Mouse (Mus musculus) erythroblast, embryonic 14.5 days (primary cell): ENCODE results near the gene Dab1. TPM values are rescaled to one million over a fixed set of nuclear protein-coding genes. Genes with fewer than 3 reads are reported as not detected.

ENCODE experiments used
- H3K27me3 ChIP-seq: 2 replicates; pipeline ENCODE4 v1.6.1; 2012; ENCODE audit warnings: inconsistent platforms; ENCODE audit not compliant: control insufficient read depth
- H3K36me3 ChIP-seq: 2 replicates; pipeline ENCODE4 v1.6.1; 2012; ENCODE audit warnings: mild to moderate bottlenecking, inconsistent platforms; ENCODE audit not compliant: control insufficient read depth
- H3K4me1 ChIP-seq: 2 replicates; pipeline ENCODE4 v1.6.1; 2012; ENCODE audit warnings: inconsistent platforms; ENCODE audit not compliant: control insufficient read depth
- H3K4me3 ChIP-seq: replicated peaks from 2 replicates; pipeline ENCODE3; 2012; ENCODE audit warnings: moderate library complexity, mild to moderate bottlenecking, inconsistent platforms
- H3K9me3 ChIP-seq: 2 replicates; pipeline ENCODE4 v1.6.1; 2012; ENCODE audit warnings: low read length, inconsistent platforms, mixed read lengths; ENCODE audit not compliant: control insufficient read depth
- GATA1 ChIP-seq: IDR thresholded peaks from 2 replicates; pipeline ENCODE4 v1.6.1; 2012; ENCODE audit warnings: low read length, inconsistent platforms, mixed read lengths
- TAL1 ChIP-seq: IDR thresholded peaks from 3 replicates; pipeline ENCODE4 v1.6.1; 2012; ENCODE audit warnings: low read length, inconsistent platforms, mixed read lengths
- polyA plus RNA-seq: library from polyadenylated mRNA; stranded (reverse); fragments of >175 nt; gene quantifications from 2 replicates; pipeline ENCODE4 v1.2.3, GENCODE M21; 2012

Dab1 gene
- polyA plus RNA-seq, 1 experiment, result not detected

DNA sequence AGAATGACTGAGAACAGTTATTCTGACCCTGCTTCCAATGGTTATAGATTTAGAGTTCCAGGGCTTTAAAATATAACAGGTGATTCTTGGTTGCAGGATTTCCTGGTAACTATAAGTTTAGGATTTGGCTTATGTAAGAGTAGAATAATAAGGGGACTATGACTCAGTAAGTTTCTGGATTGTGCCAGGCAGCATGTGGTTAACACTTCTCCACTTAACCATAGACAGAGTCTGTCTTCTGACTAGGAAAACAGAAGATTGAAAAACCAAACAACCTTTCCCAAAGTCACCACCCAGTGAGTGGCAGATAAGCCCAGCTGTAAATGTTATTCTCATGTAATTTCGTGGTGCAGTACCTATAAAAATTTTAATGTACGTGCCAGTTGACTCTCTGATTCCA lies 688.6 kb downstream of the Dab1 start:
- no peaks in the 10 kb centered on the region for H3K36me3 ChIP-seq
- H3K4me3 ChIP-seq, result no peak overlapping the region
- H3K4me1 ChIP-seq, result no peaks in the 10 kb centered on the region
- no peak for TF ChIP-seq TAL1
- TF ChIP-seq GATA1, result no peak
- H3K27me3 ChIP-seq, result no peaks in the 10 kb centered on the region
- H3K9me3 ChIP-seq, result peaks cover 3% of the 10 kb centered on the region

DNA sequence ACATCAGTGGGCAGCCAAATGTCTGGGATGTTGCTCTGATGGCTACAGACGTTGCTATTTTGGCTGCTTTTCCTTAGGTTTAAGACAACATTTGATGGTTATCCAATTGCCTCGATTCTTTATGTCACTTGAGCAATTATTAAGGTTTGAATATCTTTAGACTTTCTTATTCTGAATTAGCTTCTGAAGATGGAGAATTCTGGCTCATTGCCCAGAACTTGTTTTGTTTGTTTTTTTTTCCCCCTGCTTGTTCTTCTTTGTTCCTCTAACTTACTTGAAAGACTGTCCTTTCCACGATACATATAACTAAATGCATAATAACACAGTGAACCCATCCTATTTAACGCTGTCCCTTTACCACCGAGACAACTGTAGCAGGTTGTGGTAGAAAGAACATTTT lies 707.1 kb downstream of the Dab1 start:
- no peak overlapping the region for H3K4me3 ChIP-seq
- no peaks in the 10 kb centered on the region for H3K36me3 ChIP-seq
- H3K9me3 ChIP-seq, result peaks cover 2% of the 10 kb centered on the region; the same call in 1 of the 2 replicates
- no peak for TF ChIP-seq GATA1
- no peak for TF ChIP-seq TAL1
- no peaks in the 10 kb centered on the region for H3K4me1 ChIP-seq
- H3K27me3 ChIP-seq, result no peaks in the 10 kb centered on the region

DNA sequence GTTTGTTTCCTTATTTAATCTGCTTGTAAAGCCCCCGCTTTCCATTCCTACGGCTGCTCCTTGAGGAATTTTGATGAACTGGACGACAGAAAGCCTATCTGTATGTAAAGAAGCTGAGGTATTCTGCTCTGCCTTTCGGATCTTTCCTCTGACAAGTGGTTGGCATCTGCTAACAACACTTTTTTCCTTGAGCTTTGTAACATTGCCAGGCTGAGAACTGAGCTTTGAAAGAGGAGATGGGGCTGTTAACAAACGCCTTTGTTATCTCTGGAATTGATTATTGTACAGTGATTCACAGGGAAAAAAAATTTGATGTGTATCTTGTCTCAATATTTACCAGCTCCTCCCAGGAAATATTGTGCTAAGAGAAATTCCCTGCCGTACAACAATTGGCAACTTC lies 712.7 kb downstream of the Dab1 start:
- Histone ChIP-seq H3K4me1 (no peaks in the 10 kb centered on the region), H3K36me3 (no peaks in the 10 kb centered on the region), H3K9me3 (peaks cover 4% of the 10 kb centered on the region), H3K4me3 (no peak overlapping the region), H3K27me3 (no peaks in the 10 kb centered on the region)
- no peak for TF ChIP-seq TAL1
- TF ChIP-seq GATA1, result no peak

DNA sequence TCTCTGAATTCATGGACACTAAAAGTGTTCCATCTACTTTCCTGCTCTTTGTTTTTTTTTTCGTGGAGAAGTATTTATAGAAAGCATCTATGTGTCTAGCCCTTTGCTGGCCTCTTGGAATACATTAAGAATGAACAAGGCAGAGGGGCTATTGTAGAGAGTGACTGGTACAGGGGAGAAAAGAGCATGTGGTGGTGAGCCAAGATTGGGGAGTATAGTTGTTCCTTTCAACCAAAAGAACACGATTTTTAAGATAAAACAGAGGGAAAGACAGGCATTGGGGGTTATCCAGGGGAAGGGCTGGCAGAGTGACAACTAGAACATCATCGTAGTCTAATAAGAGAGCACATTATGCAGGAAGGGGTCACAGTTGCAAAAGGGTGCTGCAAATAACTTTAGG lies 713.2 kb downstream of the Dab1 start:
- H3K9me3 ChIP-seq, result peaks cover 9% of the 10 kb centered on the region
- H3K4me3 ChIP-seq, result no peak overlapping the region
- H3K4me1 ChIP-seq, result no peaks in the 10 kb centered on the region
- no peaks in the 10 kb centered on the region for H3K36me3 ChIP-seq
- no peaks in the 10 kb centered on the region for H3K27me3 ChIP-seq
- TF ChIP-seq TAL1, result no peak
- TF ChIP-seq GATA1, result no peak

DNA sequence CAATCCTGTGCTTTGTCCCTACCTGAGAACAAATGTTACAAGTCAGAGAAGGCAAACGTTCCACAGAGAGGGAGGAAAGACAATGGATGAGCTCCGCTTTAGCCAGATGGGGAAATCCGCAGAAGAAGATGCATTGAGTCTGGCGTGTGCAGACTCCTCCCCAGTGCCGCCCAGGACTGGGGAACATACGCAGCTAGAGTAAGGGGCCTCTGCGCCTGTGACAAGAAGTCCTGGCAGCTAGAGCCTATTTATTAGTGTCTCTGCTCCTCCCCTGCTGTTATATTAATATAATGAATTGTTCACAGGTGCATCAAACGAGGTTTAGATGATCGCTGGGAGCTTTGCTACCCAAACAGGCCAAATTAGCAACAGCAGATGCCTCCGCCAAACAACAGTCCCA lies 718.1 kb downstream of the Dab1 start:
- Histone ChIP-seq H3K4me3 (no peak overlapping the region), H3K4me1 (no peaks in the 10 kb centered on the region), H3K36me3 (no peaks in the 10 kb centered on the region), H3K27me3 (no peaks in the 10 kb centered on the region), H3K9me3 (peaks cover 11% of the 10 kb centered on the region)
- TF ChIP-seq GATA1 (no peak), TAL1 (no peak)

DNA sequence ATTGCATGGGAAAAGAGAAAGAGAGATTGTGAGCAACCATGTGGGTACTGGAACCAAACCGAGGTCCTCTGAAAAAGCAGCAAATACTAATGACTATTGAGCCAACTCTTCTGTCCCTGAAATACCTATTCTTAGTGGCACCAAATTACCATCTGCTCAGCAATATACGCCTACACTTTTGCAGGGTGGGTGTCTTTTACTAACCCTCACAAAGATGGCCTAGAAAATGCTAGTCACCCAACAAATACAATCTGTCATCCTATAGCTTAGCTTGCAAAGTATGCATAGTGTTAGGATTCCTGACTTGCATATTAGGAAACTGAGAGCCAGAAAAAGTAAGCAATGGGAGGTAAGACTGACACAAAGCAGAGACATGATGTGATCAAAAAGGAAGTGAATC lies 719.2 kb downstream of the Dab1 start:
- no peaks in the 10 kb centered on the region for H3K36me3 ChIP-seq
- H3K4me1 ChIP-seq, result no peaks in the 10 kb centered on the region
- H3K4me3 ChIP-seq, result no peak overlapping the region
- TF ChIP-seq GATA1 (no peak), TAL1 (no peak)
- no peaks in the 10 kb centered on the region for H3K27me3 ChIP-seq
- H3K9me3 ChIP-seq, result peaks cover 11% of the 10 kb centered on the region

DNA sequence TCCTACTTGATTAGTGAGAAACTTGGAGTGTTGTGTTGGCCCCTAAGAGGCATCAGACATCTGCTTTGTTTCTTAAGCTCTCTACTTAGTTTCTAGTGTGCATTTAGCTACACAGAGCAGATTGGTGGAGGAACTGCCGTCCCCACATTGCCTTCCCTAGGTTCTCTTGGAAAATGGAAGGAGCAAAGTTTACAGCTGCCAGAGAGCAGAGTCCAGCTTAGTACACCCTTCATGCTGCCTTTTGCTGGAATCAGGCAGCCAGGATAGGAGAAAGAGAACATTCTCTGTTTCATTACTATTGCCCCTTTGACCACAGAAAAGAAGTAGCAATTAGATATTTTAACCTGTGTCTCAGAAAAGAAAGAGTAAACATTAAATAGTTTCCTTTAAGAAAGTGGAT lies 742.2 kb downstream of the Dab1 start:
- Histone ChIP-seq H3K4me1 (no peaks in the 10 kb centered on the region), H3K27me3 (peaks cover 9% of the 10 kb centered on the region), H3K36me3 (no peaks in the 10 kb centered on the region), H3K9me3 (no peaks in the 10 kb centered on the region), H3K4me3 (no peak overlapping the region)
- no peak for TF ChIP-seq GATA1
- no peak for TF ChIP-seq TAL1

DNA sequence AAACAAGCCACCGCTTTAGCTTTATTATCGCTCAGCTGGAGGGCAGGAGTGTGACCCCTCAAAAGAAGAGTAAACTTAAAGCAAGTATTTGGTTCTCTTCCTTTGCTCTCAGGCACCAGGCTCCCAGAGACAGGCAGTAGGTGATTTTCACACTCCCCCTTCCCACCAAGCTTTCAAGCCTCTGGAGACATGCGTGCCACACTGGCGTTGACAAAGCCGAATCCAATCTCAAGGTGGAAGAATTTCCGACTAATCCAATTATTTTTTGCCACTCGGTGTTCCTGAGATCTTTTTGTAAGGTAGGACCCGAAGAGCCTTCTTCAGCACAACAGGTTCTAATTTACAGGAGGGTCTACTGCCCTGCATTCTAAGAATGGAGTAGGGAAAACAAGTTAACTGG lies 747.3 kb downstream of the Dab1 start:
- no peaks in the 10 kb centered on the region for H3K9me3 ChIP-seq
- H3K27me3 ChIP-seq, result peaks cover 48% of the 10 kb centered on the region
- no peak for TF ChIP-seq TAL1
- no peak for TF ChIP-seq GATA1
- no peaks in the 10 kb centered on the region for H3K4me1 ChIP-seq
- no peak overlapping the region for H3K4me3 ChIP-seq
- no peaks in the 10 kb centered on the region for H3K36me3 ChIP-seq

DNA sequence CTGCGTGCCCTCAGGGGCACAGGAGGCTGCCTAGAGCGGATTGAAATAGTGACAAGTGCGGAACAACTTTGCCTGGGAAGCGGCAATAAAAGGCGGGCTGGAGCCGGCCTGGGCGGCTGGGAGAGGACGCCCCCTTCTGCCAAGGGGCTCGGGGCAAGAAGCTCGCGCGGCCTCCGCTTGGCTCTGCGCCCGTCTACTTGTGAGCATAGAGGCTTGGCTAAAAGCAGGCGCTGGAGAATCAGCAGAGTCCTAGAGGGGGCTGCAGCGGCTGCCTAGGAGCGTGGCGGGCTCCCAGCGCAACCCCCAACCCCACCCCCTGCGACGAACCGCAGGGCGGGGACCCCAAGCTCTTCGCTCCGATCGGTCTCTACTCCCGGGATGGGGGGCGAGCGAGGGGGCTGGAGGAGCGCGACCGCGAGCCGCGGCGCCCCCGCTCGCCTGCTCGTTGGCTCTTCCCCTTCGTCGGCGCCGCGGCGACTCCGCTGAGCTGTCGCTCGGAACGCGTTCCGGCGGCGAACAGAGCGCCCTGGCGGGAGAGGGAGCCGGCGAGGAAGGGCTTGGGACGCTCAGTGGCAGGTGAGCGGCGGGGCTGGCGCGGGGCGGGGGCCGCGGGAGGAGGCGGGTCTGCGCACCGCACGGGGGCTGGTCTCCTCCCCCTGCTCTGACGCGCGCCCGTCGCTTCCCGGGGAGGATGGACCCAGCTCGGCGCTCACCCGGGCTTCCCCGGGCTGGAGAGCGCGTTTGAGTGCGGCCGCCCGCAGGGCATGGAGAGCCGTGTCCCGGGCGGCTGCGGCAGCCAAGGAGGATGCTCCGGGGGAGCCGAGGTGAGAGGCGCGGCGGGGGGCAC lies 748.0 kb downstream of the Dab1 start:
- Histone ChIP-seq H3K27me3 (peaks cover 48% of the 10 kb centered on the region), H3K4me3 (peak overlapping the region; percentile 38), H3K36me3 (no peaks in the 10 kb centered on the region), H3K4me1 (no peaks in the 10 kb centered on the region), H3K9me3 (no peaks in the 10 kb centered on the region; the same call in 1 of the 2 replicates)
- TF ChIP-seq GATA1 (no peak), TAL1 (no peak)
